Comparison of ENCODE assay signal across 16 mouse cellular contexts in the genomic region with DNA sequence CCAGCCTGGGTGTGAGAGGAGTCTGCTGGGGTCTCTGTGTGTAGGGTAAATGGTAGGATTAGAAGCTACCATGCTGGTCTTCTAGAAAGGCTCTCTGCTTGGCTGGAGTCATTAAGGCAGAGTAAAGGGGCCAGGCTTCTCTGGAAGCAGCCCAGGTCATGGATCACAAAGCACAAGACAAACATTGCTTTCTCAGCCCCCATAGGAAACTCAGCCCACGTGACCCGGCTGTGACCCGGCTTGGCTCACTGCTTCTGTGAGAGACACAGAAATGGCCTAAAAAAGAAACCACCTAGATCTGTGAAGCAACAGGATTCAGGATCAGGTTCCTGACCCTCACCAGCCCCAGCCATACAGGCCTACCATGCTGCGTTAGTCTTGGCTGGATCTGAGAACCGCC. TPM values are rescaled to one million over a fixed set of nuclear protein-coding genes. Genes with fewer than 3 reads are reported as not detected.
DNase-seq lines count a peak whose midpoint lies in the region; ATAC-seq and TF ChIP-seq lines count a peak whose summit lies in the region.
"Had no signal": no experiment of that assay in that cellular context is flagged by ENCODE, and none has a peak within 500 bp of the region (broad histone marks: within the 10 kb centered on the region; RNA-seq: fewer than 3 reads in every experiment).

No protein-coding gene starts in this region.

- no peak for TF ChIP-seq CTCF in liver, postnatal 0 days (IDR thresholded peaks at IDR 0.05; ENCODE audit: low read depth)

- no peak overlapping the region for H3K4me2 ChIP-seq in liver, postnatal 0 days (ENCODE audit: low read depth, low read length)
- H3K4me2 ChIP-seq: embryonic facial prominence, embryonic 15.5 days; intestine, embryonic 15.5 days had no signal

- no peak overlapping the region for H3K4me3 ChIP-seq in liver, postnatal 0 days (ENCODE audit: low read depth, low read length)
- H3K4me3 ChIP-seq: embryonic facial prominence, embryonic 15.5 days; heart, adult 2 months; intestine, embryonic 15.5 days had no signal

- WGBS in liver, postnatal 0 days (ENCODE audit: insufficient replicate concordance) = 53% methylated on average over 5 of the region's 5 CpGs

- no peaks in the 10 kb centered on the region for H3K27me3 ChIP-seq in liver, postnatal 0 days (ENCODE audit: insufficient read depth, low read length)
- H3K27me3 ChIP-seq in splenic B cell, adult 2 months (ENCODE audit: control insufficient read depth, insufficient read depth, low read length, poor library complexity, severe bottlenecking) = no peaks in the 10 kb centered on the region
- H3K27me3 ChIP-seq: embryonic facial prominence, embryonic 15.5 days; intestine, embryonic 15.5 days had no signal

- no peaks in the 10 kb centered on the region for H3K36me3 ChIP-seq in liver, postnatal 0 days (replicated peaks; ENCODE audit: insufficient read depth, low read length)
- H3K36me3 ChIP-seq in splenic B cell, adult 2 months (ENCODE audit: control insufficient read depth, insufficient read depth, low read length, poor library complexity, severe bottlenecking) = peaks cover 3% of the 10 kb centered on the region; the same call in 1 of the 2 replicates
- H3K36me3 ChIP-seq: embryonic facial prominence, embryonic 15.5 days; intestine, embryonic 15.5 days had no signal

- no peak overlapping the region for H3K9ac ChIP-seq in liver, postnatal 0 days (replicated peaks)
- H3K9ac ChIP-seq: embryonic facial prominence, embryonic 15.5 days; intestine, embryonic 15.5 days had no signal

- no peak for TF ChIP-seq EP300 in liver, postnatal 0 days (IDR thresholded peaks at IDR 0.05; ENCODE audit: low read depth)

- peak; percentile 38 for ATAC-seq in liver, postnatal 0 days
- ATAC-seq: intestine, embryonic 15.5 days had no signal

- no peaks in the 10 kb centered on the region for H3K9me3 ChIP-seq in liver, postnatal 0 days (ENCODE audit: low read length)
- H3K9me3 ChIP-seq: embryonic facial prominence, embryonic 15.5 days; intestine, embryonic 15.5 days had no signal

- peak overlapping the region; percentile 69 for H3K27ac ChIP-seq in liver, postnatal 0 days (ENCODE audit: low read depth)
- H3K27ac ChIP-seq: embryonic facial prominence, embryonic 15.5 days; heart, adult 2 months; intestine, embryonic 15.5 days had no signal

- DNase-seq in liver, postnatal 0 days = no peak
- no peak for DNase-seq in liver
- peak; percentile 32 for DNase-seq in embryo, embryonic 10.5 days (ENCODE audit: low spot score)
- peak; percentile 82 for DNase-seq in kidney, postnatal 10 days
- peak; percentile 86 for DNase-seq in splenic B cell, adult 2 months (ENCODE audit: low read depth, low spot score)
- DNase-seq in gastrocnemius, adult 18-20 months (ENCODE audit: low spot score) = no peak
- DNase-seq in adrenal gland, adult 2 months = no peak
- DNase-seq: cerebellum, adult 18-20 months; thymus, postnatal 14 days had no signal

- H3K4me1 ChIP-seq in liver, postnatal 0 days (ENCODE audit: insufficient read depth) = peaks cover 14% of the 10 kb centered on the region

RNA-seq across cellular contexts. Expression of a gene that starts 10.3 kb away (rescaled TPM):
- 34.8 and 36.0 TPM in 2 replicates for polyA plus RNA-seq in liver, postnatal 0 days (2015; fragmentation: Nextera tagmentation; extraction: Ambion mirVana)
- under 1 TPM; 0.18 to 0.33 TPM for total RNA-seq in gastrocnemius, adult 18-20 months (2021)
- total RNA-seq in adrenal gland, adult 2 months (2021) = under 1 TPM; 0.79 to 0.81 TPM
- polyA plus RNA-seq in adrenal gland, adult 2 months (2012; rRNA removed) = 0.93 and 1.1 TPM in 2 replicates

RNA-seq across cellular contexts. Expression of a gene that starts 23.2 kb away (rescaled TPM):
- 0.13 and 0.21 TPM in 2 replicates for polyA plus RNA-seq in liver, postnatal 0 days (2015; fragmentation: Nextera tagmentation; extraction: Ambion mirVana)
- total RNA-seq in gastrocnemius, adult 18-20 months (2021) = not detected
- not detected for total RNA-seq in adrenal gland, adult 2 months (2021)
- not detected in 2 replicates for polyA plus RNA-seq in adrenal gland, adult 2 months (2012; rRNA removed)
- total RNA-seq: heart, adult 2 months; hematopoietic stem cell, adult 5-6 weeks; liver, adult 2 months; megakaryocyte, adult 5-6 weeks had no signal
- polyA plus RNA-seq: embryonic facial prominence, embryonic 15.5 days; heart, adult 2 months; intestine, embryonic 15.5 days; liver, adult 2 months had no signal

RNA-seq across cellular contexts. Expression of a gene that starts 28.2 kb away (rescaled TPM):
- polyA plus RNA-seq in liver, postnatal 0 days (2015; fragmentation: Nextera tagmentation; extraction: Ambion mirVana) = 0.04 and 0.06 TPM in 2 replicates
- 100 to 1,000 TPM; 472 to 505 TPM for total RNA-seq in gastrocnemius, adult 18-20 months (2021)
- total RNA-seq in adrenal gland, adult 2 months (2021) = under 1 TPM; 0.07 to 0.09 TPM
- polyA plus RNA-seq in adrenal gland, adult 2 months (2012; rRNA removed) = 0.01 and 0.15 TPM in 2 replicates
- total RNA-seq: hematopoietic stem cell, adult 5-6 weeks had no signal

RNA-seq across cellular contexts. Expression of a gene that starts 40.4 kb away (rescaled TPM):
- not detected in 2 replicates for polyA plus RNA-seq in liver, postnatal 0 days (2015; fragmentation: Nextera tagmentation; extraction: Ambion mirVana)
- 1 to 10 TPM; 4.8 to 5.7 TPM for total RNA-seq in gastrocnemius, adult 18-20 months (2021)
- not detected for total RNA-seq in adrenal gland, adult 2 months (2021)
- polyA plus RNA-seq in adrenal gland, adult 2 months (2012; rRNA removed) = not detected in 2 replicates
- total RNA-seq: hematopoietic stem cell, adult 5-6 weeks; left cerebral cortex, adult 8-10 months; liver, adult 2 months; megakaryocyte, adult 5-6 weeks had no signal

RNA-seq across cellular contexts. Expression of a gene that starts 48.4 kb away (rescaled TPM):
- 0.07 and 0.09 TPM in 2 replicates for polyA plus RNA-seq in liver, postnatal 0 days (2015; fragmentation: Nextera tagmentation; extraction: Ambion mirVana)
- under 1 TPM; 0.07 to 0.11 TPM for total RNA-seq in gastrocnemius, adult 18-20 months (2021)
- under 1 TPM; 0.10 to 0.26 TPM for total RNA-seq in adrenal gland, adult 2 months (2021)
- polyA plus RNA-seq in adrenal gland, adult 2 months (2012; rRNA removed) = not detected in 2 replicates
- total RNA-seq: heart, adult 2 months; liver, adult 2 months had no signal
- polyA plus RNA-seq: liver, adult 2 months had no signal

Comparison
In these comparisons a context has a peak if more than half of its experiments do, and no peak if none do; other contexts are left out.
1. DNase-seq: peak in embryo, embryonic 10.5 days (single experiment), kidney, postnatal 10 days (single experiment) and splenic B cell, adult 2 months (single experiment); none in liver, postnatal 0 days (single experiment), liver (single experiment), gastrocnemius, adult 18-20 months (single experiment) and adrenal gland, adult 2 months (single experiment).
2. RNA of a gene that starts 28.2 kb away (total RNA-seq): 472 to 505 TPM in gastrocnemius, adult 18-20 months; 0.07 to 0.09 TPM in adrenal gland, adult 2 months; every median in the first group is over 100 times any median in the second.